Mouse (Mus musculus) gonadal fat pad, adult 2 months (tissue): Measurements from ENCODE around the gene Ncs1. TPM values are rescaled to one million over a fixed set of nuclear protein-coding genes. Genes with fewer than 3 reads are reported as not detected.

Experiments used
- DNase-seq: peaks from one replicate; pipeline ENCODE4 v3.0.0-alpha.2; 2012; ENCODE audit warnings: low read depth
- polyA plus RNA-seq: library from polyadenylated mRNA; depleted of rRNA; stranded (reverse); fragments of >200 nt; gene quantifications from 2 replicates; pipeline ENCODE4 v1.2.3, GENCODE M21; 2012

The Ncs1 gene
- polyA plus RNA-seq, 1 experiment = 2.3 TPM

GRCm38 (mm10) chr2:31277810-31278209 lies 32.2 kb downstream of the Ncs1 start:
- DNase-seq = no peak

- DNase-seq = no peak
Observed at GRCm38 (mm10) chr2:31278483-31278882, 32.9 kb downstream of the Ncs1 start.

- no peak for DNase-seq
Observed at GRCm38 (mm10) chr2:31281138-31281537, 35.5 kb downstream of the Ncs1 start.

GRCm38 (mm10) chr2:31282266-31282665 lies 36.6 kb downstream of the Ncs1 start:
- no peak for DNase-seq

DNA sequence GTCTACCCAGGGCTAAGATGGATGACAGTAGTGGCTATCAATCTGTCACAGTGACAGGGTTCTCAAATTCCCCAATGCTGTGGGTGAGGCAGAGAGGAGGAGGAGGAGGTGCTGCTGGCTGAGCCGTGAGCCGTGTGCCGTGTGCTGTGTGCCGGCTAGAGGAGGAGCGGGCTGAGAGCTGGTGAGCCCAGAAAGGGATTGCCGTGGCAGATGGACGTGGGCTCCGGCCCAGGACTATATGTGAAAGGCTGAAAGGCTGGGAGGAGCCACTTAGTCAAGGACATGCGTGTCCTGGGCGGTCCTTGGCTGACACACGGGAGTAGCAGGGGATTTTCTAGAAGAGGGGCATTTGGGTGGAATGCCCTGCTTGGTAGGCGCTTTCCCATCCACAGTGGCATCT lies 37.3 kb downstream of the Ncs1 start:
- no peak for DNase-seq

DNA sequence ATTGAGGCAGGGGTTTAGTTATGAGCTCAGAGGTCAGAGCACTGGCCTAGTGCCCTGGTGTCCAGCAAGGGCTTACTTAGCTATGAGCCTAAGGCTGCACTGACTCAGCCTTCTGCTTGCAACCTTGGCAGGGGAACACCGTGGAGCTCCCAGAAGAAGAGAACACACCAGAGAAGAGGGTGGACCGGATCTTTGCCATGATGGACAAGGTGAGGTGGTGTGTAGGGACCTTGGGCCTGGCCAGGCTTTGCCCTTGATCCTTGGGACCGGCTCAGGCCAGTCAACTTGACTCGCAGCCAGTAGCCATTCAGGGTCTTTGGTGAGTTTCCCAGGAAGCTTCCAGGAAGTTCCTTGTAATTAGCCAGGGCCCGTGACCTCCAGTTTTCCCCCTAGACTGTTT lies 38.9 kb downstream of the Ncs1 start:
- DNase-seq = no peak

GRCm38 (mm10) chr2:31291421-31291820 lies 45.8 kb downstream of the Ncs1 start:
- DNase-seq = no peak

DNA sequence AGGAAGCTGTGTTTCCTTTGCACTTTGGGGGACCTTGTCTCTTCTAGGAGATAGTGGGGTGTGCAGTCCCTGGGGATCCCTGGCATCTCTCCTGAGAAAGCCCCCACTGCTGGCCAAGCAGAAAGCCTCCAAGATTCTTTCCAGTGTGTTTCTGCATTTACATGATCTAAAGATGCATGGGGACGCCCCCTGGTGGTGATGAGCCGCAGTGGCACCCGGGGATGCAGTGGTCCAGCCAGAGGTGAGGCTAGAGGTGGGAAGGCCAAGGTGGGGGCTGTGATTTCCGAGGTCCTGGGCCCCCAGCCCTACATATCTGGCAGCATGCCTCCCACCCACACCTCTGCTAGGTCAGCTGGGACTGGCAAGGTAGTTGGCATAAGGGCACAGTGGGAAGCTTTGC lies 49.4 kb downstream of the Ncs1 start:
- DNase-seq = no peak

GRCm38 (mm10) chr2:31296395-31296794 lies 50.8 kb downstream of the Ncs1 start:
- no peak for DNase-seq

DNA sequence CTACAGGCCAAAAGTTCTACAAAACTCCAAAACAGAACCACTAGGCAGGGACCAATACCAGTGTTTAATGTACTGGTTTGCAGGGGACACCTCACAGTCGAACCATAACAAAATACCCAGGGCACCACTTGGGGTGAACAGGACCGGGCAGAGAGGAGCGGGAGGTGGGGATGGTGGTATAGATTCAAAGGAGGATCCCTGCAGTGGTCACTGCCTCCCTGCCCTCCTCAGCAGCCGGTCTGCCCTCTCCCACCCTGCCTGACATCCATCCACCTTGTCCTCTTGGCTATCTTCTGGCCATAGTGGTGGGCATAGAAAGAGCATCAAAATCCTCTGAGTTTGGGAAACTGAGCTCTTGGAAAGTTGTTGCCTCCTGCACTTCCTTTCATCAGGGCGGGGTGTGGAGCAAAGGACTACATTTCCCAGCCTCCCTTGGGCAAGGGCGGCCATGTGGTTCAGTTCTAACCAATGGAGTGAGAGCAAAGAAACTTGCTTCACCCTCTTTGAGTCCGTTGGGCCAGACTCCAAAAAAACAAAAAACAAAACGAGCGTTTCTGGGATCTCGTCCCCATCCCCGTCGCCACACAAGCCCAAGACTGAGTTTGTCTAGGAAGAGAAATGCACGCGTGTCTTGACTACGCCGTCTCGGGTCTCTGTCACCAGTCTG lies 52.1 kb downstream of the Ncs1 start:
- peak; percentile 19 for DNase-seq

- no peak for DNase-seq
Observed at GRCm38 (mm10) chr2:31298814-31299213, 53.2 kb downstream of the Ncs1 start.

- DNase-seq = no peak
Observed at GRCm38 (mm10) chr2:31299266-31299665, 53.6 kb downstream of the Ncs1 start.

DNA sequence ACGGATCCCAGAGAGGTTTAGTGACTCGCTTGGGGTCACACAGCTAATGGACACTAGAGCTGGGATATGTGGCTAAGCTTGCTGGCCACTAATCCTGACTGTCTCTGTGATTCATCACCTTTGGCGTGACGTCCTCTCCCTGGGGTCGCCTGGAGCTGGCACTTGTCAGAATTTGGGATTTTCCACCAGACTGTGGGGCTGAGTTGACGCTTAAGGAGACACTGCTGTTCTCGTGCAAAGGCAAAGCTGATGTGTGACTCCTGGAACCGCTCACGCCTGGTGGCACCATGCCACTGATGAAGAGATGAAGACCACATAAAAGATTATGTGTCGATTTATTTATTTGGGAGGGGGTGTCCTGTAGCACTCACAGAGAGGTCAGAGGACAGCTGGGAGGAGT lies 54.4 kb downstream of the Ncs1 start:
- no peak for DNase-seq

- no peak for DNase-seq
Observed at GRCm38 (mm10) chr2:31303177-31303576, 57.6 kb downstream of the Ncs1 start.

DNA sequence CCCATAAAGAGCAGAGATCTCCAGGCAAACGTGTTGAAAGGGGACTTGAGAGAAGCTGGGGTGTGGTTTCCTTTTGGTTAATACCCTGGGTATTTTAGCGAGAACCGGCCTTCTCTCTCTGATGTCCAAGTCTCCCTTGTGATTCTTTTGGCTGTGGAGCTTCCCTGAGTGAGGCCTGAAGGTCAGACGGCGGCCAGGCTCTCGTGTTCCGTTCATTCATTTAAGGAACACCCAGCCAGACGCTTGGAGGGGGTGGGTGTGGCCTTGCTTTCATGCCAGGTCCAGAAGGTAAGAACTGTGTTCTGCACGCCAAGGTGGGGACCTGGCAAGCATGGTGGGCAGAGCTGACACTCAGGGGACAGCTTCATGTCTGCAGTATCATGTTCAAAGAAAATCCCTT lies 58.6 kb downstream of the Ncs1 start:
- DNase-seq = no peak

DNA sequence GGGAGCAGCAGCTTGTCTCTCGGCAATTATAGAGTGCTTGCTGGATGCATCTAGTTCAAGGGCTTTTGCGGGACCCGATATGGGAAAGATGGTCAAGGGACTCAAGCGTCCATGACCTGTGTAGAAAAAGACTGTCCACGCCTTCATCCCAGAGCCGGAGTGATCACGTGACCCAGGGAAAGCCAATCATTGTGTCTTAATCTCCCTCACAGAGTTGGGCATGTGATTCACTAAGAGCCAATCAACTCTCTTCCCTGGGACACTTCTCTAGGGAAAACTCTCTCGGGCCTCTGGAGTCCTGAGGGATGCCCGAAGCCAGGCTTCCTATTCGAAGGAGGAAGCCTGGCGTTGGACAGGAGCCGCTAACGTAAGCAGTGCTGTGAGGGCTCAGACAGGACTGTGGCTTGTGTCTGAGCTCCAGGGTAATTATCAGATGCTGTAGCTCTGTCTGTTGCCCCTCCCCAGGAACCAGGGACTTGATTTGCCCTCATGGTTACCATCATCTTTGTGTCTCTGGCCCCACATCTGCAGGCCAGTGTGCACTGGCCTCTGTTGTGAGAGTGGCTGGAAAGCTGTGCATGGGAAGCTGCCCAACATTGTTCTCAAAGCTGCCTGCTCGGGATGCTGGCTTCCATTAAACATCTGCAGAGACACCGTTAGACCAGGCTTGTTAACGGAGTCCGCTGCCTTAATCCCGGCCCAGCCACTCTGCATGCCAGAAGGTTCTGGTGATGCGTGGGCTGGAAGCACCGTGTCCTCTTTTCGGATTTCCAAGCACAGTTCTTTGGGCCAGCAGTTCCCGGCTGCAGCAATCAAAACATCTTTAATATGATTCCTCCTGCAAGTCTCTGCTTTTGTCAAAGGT lies 59.4 kb downstream of the Ncs1 start:
- DNase-seq = no peak

GRCm38 (mm10) chr2:31305684-31306083 lies 60.1 kb downstream of the Ncs1 start:
- no peak for DNase-seq

- no peak for DNase-seq
Observed at GRCm38 (mm10) chr2:31308257-31308656, 62.6 kb downstream of the Ncs1 start.

DNA sequence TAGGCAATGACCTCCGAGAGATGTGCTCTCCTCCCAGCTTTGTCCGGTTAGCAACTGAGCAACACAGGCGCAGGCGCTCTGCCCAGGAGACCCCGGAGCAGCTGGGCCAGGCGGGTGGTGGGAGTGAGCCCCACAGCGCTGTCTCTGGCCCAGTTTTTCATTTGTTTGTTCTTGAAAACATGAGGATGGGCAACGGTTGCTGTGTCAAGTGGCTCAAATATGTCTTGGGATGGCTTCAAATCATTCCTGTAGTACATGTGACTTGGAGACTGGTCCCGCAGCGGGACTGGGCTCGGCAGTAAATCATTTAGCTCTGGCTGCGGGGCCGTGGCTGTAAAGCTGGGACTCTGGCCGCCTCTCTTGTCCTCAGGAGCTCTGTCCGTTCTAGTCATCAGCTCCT lies 63.9 kb downstream of the Ncs1 start:
- no peak for DNase-seq

GRCm38 (mm10) chr2:31314007-31314465 lies 68.4 kb downstream of the Ncs1 start, which contains the start of gene Hmcn2:
TSS of gene Hmcn2 (plus strand) at chr2:31314415.
- DNase-seq = no peak

GRCm38 (mm10) chr2:31318162-31318561 lies 72.5 kb downstream of the Ncs1 start:
- DNase-seq = no peak

DNA sequence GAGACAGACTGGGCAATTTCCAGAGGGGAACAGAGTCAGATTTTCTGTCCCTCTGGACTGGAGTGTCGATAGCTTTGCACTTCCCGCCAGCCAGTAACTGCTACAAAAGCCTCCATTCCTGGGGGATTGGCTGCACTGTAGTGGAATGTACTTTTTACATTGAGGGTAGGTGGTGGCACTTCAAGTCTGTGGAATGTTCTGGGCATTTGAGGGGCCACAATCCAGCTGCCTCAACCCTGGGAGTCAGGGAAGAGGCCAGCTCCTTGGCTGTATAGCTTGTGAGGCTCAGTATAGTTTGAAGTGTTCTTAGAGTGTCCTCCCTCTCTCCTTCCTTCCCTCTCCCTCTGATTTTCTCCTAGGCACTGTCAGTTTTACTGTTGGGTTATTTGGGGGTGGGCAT lies 73.6 kb downstream of the Ncs1 start:
- no peak for DNase-seq

GRCm38 (mm10) chr2:31327186-31327585 lies 81.6 kb downstream of the Ncs1 start:
- DNase-seq = no peak
